Mouse (Mus musculus): Measurements from ENCODE around the gene Dock10.

GRCm38 (mm10) chr1:80756060-80756439, 2.3 kb downstream of the Dock10 start:
- TF ChIP-seq POLR2AphosphoS2 (IDR thresholded peaks at IDR 0.05; ENCODE audit: insufficient read length, low read depth) (no peak), E2F4 (IDR thresholded peaks at IDR 0.05; ENCODE audit: insufficient read depth) (no peak), MAX (IDR thresholded peaks at IDR 0.05; ENCODE audit: low read depth) (no peak), POLR2A (IDR thresholded peaks at IDR 0.05; ENCODE audit: insufficient read length, low read depth) (no peak), TCF12 (IDR thresholded peaks at IDR 0.05; ENCODE audit: insufficient read depth, poor library complexity, severe bottlenecking) (no peak), CEBPB (IDR thresholded peaks at IDR 0.05; ENCODE audit: insufficient read depth, poor library complexity, severe bottlenecking) (no peak), MYOD1 (IDR thresholded peaks at IDR 0.05; ENCODE audit: control insufficient read depth in 1 of 3, insufficient read length in 2 of 3, low read depth in 2 of 3) (no peak), USF1 (IDR thresholded peaks at IDR 0.05; ENCODE audit: low read depth) (no peak), REST (IDR thresholded peaks at IDR 0.05; ENCODE audit: insufficient read depth, insufficient read length) (no peak)
